Mouse (Mus musculus): ENCODE results near the gene Tbk1. TPM values are rescaled to one million over a fixed set of nuclear protein-coding genes. Genes with fewer than 3 reads are reported as not detected.

Tbk1 gene
- polyA plus RNA-seq, 1 experiment, result 288 TPM

DNA sequence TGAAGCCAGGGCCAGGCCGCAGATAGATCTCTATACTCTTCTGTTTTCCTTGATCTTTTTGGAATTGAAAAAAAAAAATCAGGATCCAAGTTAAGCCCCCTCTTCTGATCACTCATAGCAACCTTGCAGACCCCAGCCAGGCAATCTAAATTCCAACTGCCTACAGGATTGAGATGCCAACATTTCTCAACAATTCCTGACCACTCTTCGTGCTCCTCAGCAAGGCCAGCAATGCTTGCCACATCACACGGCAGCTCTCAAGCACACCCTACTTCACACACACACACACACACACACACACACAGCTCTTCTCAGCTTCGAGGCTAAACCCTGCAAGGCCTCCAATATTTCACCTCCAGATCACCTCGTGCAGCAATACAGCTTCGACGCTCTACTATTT, 37.1 kb upstream of the Tbk1 start:
- WGBS, result 81% methylated on average over 7 of the region's 7 CpGs
- Histone ChIP-seq H3K4me3 (ENCODE audit: insufficient read depth, low read depth, low read length) (no peak overlapping the region), H3K4me1 (ENCODE audit: control insufficient read depth, insufficient read depth, low read length) (peaks cover 2% of the 10 kb centered on the region; the same call in 1 of the 2 replicates), H3K27ac (ENCODE audit: insufficient read depth, low read depth, low read length) (no peak overlapping the region)
- no peak for TF ChIP-seq CTCF (IDR thresholded peaks at IDR 0.05; ENCODE audit: insufficient read depth, low read depth, low read length)
- no peak for TF ChIP-seq POLR2A (IDR thresholded peaks at IDR 0.05; ENCODE audit: insufficient read depth, low read depth, low read length)

- TF ChIP-seq POLR2A (IDR thresholded peaks at IDR 0.05; ENCODE audit: insufficient read depth, low read depth, low read length) (no peak), CTCF (IDR thresholded peaks at IDR 0.05; ENCODE audit: insufficient read depth, low read depth, low read length) (no peak)
- peaks cover 2% of the 10 kb centered on the region; the same call in 1 of the 2 replicates for H3K4me1 ChIP-seq (ENCODE audit: control insufficient read depth, insufficient read depth, low read length)
- 88% methylated on average over 6 of the region's 6 CpGs for WGBS
- H3K27ac ChIP-seq (ENCODE audit: insufficient read depth, low read depth, low read length), result no peak overlapping the region
- no peak overlapping the region for H3K4me3 ChIP-seq (ENCODE audit: insufficient read depth, low read depth, low read length)
These were observed 35.8 kb upstream of the Tbk1 start for GRCm38 (mm10) chr10:121622431-121622830.

- TF ChIP-seq POLR2A (IDR thresholded peaks at IDR 0.05; ENCODE audit: insufficient read depth, low read depth, low read length) (no peak), CTCF (IDR thresholded peaks at IDR 0.05; ENCODE audit: insufficient read depth, low read depth, low read length) (no peak)
- WGBS, result 51% methylated on average over 7 of the region's 7 CpGs
- peaks cover 5% of the 10 kb centered on the region; the same call in 1 of the 2 replicates for H3K4me1 ChIP-seq (ENCODE audit: control insufficient read depth, insufficient read depth, low read length)
These were observed 29.3 kb upstream of the Tbk1 start for GRCm38 (mm10) chr10:121615935-121616334.

DNA sequence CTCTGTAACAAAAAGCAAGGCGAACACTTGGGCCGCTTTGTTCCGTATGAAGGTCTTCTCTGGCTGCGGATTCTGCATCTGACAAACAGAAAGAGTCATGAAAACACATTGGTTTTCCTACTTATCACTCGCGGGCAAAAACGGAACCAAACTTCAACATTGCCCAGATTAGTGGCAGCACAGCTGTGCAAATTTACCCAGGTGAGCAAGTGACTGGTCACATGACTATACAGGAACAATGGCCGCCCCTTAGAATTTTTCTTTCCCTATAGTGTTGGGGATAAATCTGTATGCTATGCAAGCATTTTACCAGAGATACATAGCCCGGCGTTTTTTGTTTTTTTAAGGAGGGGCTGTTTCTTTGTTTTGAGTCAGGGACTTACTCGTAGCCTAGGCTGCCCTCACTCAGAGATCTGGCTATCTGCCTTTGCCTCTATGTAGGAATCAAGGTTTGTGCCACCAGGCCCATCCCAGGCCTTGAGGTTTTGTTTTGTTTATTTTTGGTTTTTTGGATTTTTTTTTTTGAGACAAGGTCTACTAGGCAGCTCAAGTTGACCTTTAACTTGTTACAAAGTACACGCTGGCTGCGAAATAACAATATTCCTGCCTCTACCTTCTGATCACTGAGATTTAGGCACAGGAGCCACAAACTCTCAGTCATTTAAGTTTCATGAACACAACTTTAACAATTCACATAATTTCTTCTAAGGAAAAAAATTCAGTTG, 28.7 kb upstream of the Tbk1 start:
- 94% methylated on average over 13 of the region's 13 CpGs for WGBS
- no peak overlapping the region for H3K4me3 ChIP-seq (ENCODE audit: insufficient read depth, low read depth, low read length)
- no peak overlapping the region for H3K27ac ChIP-seq (ENCODE audit: insufficient read depth, low read depth, low read length)

More at GRCm38 (mm10) chr10:121615935-121616334, 29.3 kb upstream of the Tbk1 start:
- Histone ChIP-seq H3K4me3 (ENCODE audit: insufficient read depth, low read depth, low read length) (no peak overlapping the region), H3K27ac (ENCODE audit: insufficient read depth, low read depth, low read length) (no peak overlapping the region)

GRCm38 (mm10) chr10:121613570-121613969, 27.0 kb upstream of the Tbk1 start:
- Histone ChIP-seq H3K4me3 (ENCODE audit: insufficient read depth, low read depth, low read length) (no peak overlapping the region), H3K4me1 (ENCODE audit: control insufficient read depth, insufficient read depth, low read length) (peaks cover 5% of the 10 kb centered on the region; the same call in 1 of the 2 replicates), H3K27ac (ENCODE audit: insufficient read depth, low read depth, low read length) (peak overlapping the region; percentile 45; the same call in 1 of the 2 replicates)
- 69% methylated on average over 13 of the region's 13 CpGs for WGBS
- TF ChIP-seq POLR2A (IDR thresholded peaks at IDR 0.05; ENCODE audit: insufficient read depth, low read depth, low read length) (no peak), CTCF (IDR thresholded peaks at IDR 0.05; ENCODE audit: insufficient read depth, low read depth, low read length) (no peak)

More for the DNA sequence above, 28.7 kb upstream of the Tbk1 start:
- peaks cover 5% of the 10 kb centered on the region; the same call in 1 of the 2 replicates for H3K4me1 ChIP-seq (ENCODE audit: control insufficient read depth, insufficient read depth, low read length)
- TF ChIP-seq POLR2A (IDR thresholded peaks at IDR 0.05; ENCODE audit: insufficient read depth, low read depth, low read length), result no peak
- no peak for TF ChIP-seq CTCF (IDR thresholded peaks at IDR 0.05; ENCODE audit: insufficient read depth, low read depth, low read length)

GRCm38 (mm10) chr10:121612448-121612847, 25.9 kb upstream of the Tbk1 start:
- Histone ChIP-seq H3K4me1 (ENCODE audit: control insufficient read depth, insufficient read depth, low read length) (peaks cover 5% of the 10 kb centered on the region; the same call in 1 of the 2 replicates), H3K4me3 (ENCODE audit: insufficient read depth, low read depth, low read length) (no peak overlapping the region), H3K27ac (ENCODE audit: insufficient read depth, low read depth, low read length) (no peak overlapping the region)
- WGBS, result 86% methylated on average over 6 of the region's 6 CpGs
- TF ChIP-seq POLR2A (IDR thresholded peaks at IDR 0.05; ENCODE audit: insufficient read depth, low read depth, low read length) (no peak), CTCF (IDR thresholded peaks at IDR 0.05; ENCODE audit: insufficient read depth, low read depth, low read length) (no peak)

DNA sequence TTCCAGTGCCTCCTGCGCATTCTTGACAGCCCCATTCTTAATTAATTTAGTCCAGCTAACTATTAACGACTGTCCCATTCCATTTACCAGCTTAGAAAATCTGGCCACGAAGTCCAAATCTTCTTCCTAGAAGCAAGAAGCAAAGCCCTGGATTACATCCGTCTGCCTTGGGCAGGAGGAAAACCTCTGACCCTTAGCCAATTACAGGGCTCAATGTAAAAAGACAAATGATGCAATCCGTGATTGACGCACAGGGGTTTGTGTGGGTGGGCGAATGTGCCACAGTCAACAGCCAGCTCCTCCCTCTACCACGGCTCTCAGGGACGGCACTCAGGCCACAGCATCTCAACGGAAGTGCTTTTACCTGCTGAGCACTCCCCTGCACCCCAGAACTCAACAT, 25.0 kb upstream of the Tbk1 start:
- no peak for TF ChIP-seq POLR2A (IDR thresholded peaks at IDR 0.05; ENCODE audit: insufficient read depth, low read depth, low read length)
- TF ChIP-seq CTCF (IDR thresholded peaks at IDR 0.05; ENCODE audit: insufficient read depth, low read depth, low read length), result no peak
- WGBS, result 66% methylated on average over 10 of the region's 10 CpGs
- Histone ChIP-seq H3K4me1 (ENCODE audit: control insufficient read depth, insufficient read depth, low read length) (peaks cover 5% of the 10 kb centered on the region; the same call in 1 of the 2 replicates), H3K27ac (ENCODE audit: insufficient read depth, low read depth, low read length) (no peak overlapping the region), H3K4me3 (ENCODE audit: insufficient read depth, low read depth, low read length) (no peak overlapping the region)

DNA sequence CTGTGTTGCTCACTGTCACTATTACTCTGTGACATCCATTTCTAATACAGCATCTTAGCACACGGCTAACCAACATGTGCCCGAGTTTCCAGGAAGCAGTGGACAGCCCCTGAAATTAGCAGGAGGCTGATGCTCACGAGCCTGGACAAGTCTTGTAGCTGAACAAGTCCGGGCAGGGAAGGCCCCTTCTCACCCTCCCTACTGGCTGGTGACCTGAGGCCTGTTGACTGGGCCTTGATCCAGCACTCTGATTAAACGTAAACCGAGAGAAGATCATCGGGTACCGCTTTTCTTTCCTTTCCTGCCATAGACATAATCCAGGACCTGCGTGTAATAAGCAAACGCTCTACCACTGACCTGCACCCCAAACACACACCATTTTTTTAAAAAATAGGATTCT, 21.6 kb upstream of the Tbk1 start:
- H3K4me3 ChIP-seq (ENCODE audit: insufficient read depth, low read depth, low read length), result no peak overlapping the region
- H3K4me1 ChIP-seq (ENCODE audit: control insufficient read depth, insufficient read depth, low read length), result peaks cover 3% of the 10 kb centered on the region; the same call in 1 of the 2 replicates
- WGBS, result 94% methylated on average over 10 of the region's 10 CpGs
- no peak overlapping the region for H3K27ac ChIP-seq (ENCODE audit: insufficient read depth, low read depth, low read length)
- TF ChIP-seq POLR2A (IDR thresholded peaks at IDR 0.05; ENCODE audit: insufficient read depth, low read depth, low read length) (no peak), CTCF (IDR thresholded peaks at IDR 0.05; ENCODE audit: insufficient read depth, low read depth, low read length) (no peak)

GRCm38 (mm10) chr10:121604632-121605344, 18.2 kb upstream of the Tbk1 start:
- WGBS, result 91% methylated on average over 13 of the region's 13 CpGs
- Histone ChIP-seq H3K4me1 (ENCODE audit: control insufficient read depth, insufficient read depth, low read length) (no peaks in the 10 kb centered on the region), H3K27ac (ENCODE audit: insufficient read depth, low read depth, low read length) (no peak overlapping the region), H3K4me3 (ENCODE audit: insufficient read depth, low read depth, low read length) (no peak overlapping the region)
- TF ChIP-seq POLR2A (IDR thresholded peaks at IDR 0.05; ENCODE audit: insufficient read depth, low read depth, low read length) (no peak), CTCF (IDR thresholded peaks at IDR 0.05; ENCODE audit: insufficient read depth, low read depth, low read length) (no peak)
